Mouse (Mus musculus) urinary bladder, postnatal 4 days (tissue): ENCODE measurements around the gene Hsdl2.
"Not testable (repeated sequence)": the region's sequence is repeated elsewhere in the genome, so short reads cannot be mapped to it uniquely, and the experiment has no call there.

Source experiments
- DNase-seq, 2 experiments: peaks; one replicate each; pipeline ENCODE4 v3.0.0; 2021 to 2022; ENCODE audit warnings: low spot score in 2 of 2

Hsdl2 gene

DNA sequence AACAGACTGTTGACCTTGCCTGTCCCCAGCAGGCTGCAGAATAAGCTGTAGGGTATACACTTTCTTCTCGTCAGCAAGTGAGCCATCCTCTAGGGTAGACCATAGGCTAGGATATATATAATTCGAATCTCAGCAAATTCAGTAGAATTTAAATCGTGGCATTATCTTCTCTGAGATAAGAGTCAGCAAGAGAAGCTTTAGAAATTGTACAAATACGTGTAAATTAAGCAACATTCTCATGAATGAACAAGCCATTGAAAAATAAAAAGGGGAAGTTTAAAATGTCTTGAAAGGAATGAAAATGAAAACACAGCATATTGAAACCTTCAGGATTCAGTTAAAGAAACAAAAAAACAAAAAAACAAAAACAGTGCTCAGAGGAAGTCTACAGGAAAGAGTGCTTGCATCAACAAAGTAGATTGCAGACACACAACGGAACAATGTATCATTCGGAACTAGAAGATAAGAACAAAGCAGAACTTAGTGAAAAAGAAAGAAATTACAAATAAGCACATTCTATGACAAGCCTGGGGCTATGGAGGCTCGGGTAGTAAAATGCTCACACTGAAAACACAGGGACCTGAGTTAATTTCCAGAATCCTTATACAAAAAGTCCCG, 15.7 kb upstream of the Hsdl2 start:
- no peak for DNase-seq

DNA sequence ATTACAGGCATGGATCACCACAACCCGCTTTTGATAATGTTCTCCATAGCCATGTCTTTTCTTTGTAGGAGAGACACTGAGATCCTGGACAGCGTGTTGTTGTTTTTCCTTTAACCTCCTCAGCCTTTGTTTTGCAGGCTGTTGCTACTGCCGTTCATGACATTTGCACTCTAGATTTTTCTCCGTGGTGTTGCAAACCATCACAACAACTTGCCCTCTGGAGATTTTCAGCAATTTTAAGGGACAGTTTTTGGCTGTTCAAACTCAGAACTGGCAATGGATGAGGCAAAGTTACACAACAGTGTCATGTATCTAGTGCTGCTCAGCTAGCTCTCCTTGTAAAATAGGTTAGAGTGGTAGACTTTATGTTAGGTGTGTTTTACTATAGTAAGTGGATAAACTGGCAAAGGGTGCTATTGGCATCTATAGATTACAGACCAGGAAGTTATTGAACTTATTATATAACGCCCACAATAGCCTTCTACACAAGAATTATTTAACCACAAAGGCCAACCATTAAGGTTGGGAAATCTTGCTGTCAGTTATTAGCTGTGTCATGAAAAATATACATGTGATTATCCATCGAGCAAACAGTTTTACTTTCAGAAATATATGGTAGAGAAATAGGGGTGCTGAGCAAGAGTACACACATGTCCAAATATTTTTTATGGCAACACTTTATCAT, 13.6 kb upstream of the Hsdl2 start:
- DNase-seq = no peak

GRCm38 (mm10) chr4:59569538-59569937, 11.8 kb upstream of the Hsdl2 start:
- peak; percentile 47 to 76 for DNase-seq

DNA sequence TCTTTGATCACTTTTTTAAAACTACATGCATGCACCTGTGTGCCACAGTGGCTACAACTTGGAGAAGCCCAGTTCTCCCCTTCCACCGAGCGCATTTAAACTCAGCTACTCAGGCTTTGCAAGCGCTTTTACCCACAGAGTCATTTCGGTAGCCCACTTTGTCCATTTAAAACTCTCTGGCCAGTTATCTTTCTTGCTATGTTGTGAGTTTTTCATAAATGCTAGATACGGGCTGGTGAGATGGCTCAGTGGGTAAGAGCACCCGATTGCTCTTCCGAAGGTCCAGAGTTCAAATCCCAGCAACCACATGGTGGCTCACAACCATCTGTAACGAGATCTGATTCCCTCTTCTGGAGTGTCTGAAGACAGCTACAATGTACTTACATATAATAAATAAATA, 10.8 kb upstream of the Hsdl2 start:
- DNase-seq = not testable (repeated sequence)

- no peak for DNase-seq
Measured at GRCm38 (mm10) chr4:59572521-59573118, 8.7 kb upstream of the Hsdl2 start.

- no peak for DNase-seq
Measured at GRCm38 (mm10) chr4:59575184-59575958, 6.0 kb upstream of the Hsdl2 start.

- DNase-seq = no peak
Measured at GRCm38 (mm10) chr4:59580495-59581281, 675 bp upstream of the Hsdl2 start.

DNA sequence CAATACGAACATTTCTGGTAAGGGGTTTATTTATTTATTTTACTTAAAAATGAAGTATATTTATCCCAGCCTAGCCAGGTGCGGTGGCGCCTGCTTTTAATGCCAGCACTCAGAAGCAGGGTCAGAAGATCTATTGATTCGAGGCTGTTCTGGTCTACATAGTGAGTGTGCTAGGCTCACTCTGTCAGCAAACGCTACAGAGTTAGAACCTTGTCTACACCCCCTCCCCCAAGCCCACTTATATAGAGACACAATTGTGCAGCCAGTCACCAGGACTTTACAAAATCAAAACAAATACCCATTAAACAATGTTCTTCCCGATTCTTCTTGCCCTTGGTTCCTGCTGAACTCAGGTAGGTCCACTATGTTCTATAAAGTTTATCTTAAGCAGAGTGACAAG, 823 bp downstream of the Hsdl2 start:
- DNase-seq = no peak

DNA sequence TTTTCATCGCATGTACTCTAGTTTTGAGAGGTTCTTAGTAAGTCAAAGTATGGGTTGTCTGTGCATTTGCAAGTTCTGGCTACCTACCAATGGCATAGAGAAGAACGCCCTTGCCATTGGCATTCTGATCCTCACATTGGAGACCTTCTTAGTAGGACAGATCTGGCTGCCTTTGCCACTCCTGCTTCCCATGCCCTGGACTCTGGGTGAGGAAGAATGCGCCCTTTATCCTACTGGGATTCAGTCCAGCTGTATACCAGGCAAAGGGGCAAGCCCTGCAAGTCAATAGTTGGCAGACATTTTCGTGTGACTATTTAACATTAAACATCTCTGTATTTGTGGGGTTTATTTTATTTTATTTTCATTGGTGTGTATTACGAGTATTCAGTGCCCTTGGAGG, 3.7 kb downstream of the Hsdl2 start:
- no peak for DNase-seq

- no peak for DNase-seq
Measured at GRCm38 (mm10) chr4:59587215-59587871, 6.0 kb downstream of the Hsdl2 start.

GRCm38 (mm10) chr4:59587872-59588226, 6.5 kb downstream of the Hsdl2 start:
- DNase-seq = no peak

GRCm38 (mm10) chr4:59594614-59595013, 13.3 kb downstream of the Hsdl2 start:
- DNase-seq = no peak

GRCm38 (mm10) chr4:59596556-59596955, 15.2 kb downstream of the Hsdl2 start:
- DNase-seq = no peak

GRCm38 (mm10) chr4:59602704-59603103, 21.3 kb downstream of the Hsdl2 start:
- no peak for DNase-seq

DNA sequence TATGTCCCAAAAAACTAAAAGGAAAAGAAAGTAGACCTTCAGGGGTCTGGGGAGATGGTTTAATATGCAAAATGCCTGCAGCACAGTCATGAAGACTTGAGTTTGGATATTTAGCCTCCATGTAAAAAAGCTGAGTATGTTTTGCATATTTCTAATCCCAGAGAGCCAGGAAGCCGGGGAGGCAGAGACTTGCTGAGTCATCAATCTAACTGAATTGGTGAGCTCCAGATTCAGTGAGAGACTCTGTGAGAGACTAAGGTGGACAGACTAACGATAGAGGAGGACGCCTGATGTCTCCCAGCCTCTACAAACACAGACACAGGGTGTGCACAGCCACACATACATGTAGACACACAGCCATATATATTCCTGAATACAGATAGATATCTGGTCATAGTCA, 23.5 kb downstream of the Hsdl2 start:
- DNase-seq = no peak

- DNase-seq = no peak
Measured at GRCm38 (mm10) chr4:59605501-59605900, 24.1 kb downstream of the Hsdl2 start.

DNA sequence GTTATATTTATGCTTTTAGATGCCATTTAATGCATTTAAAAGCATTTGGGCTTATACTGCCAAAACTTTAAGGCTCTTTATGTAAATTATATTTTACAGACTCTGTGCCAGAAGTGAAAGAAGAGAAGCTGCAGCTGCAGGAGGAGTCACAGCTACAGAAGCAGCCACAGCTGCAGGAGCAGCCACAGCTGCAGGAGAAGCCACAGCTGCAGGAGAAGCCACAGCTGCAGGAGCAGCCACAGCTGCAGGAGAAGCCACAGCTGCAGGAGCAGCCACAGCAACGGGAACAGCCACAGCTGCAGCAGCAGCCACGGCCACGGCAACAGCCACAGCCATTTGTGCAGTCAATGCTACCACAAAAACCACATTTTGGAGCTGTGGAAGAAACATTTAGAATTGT, 29.0 kb downstream of the Hsdl2 start:
- no peak for DNase-seq

DNA sequence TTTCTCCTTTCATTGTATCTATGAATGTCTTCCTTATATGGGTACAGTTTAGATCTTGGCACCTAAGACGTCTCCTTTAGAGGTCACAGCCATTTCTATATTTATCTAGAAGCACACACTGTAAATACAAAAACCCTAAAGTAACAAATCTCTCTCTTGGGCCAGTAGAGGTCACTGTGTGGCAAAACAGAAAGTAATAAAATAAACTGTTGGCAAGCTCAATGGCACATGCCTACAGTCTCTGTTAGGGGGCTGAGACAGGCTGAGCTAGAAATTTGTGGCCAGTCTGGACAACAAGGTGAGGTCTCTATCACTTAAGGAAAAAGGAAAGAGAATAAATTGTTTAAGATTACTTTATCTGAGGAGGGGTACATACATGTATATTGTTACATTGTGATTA, 33.6 kb downstream of the Hsdl2 start:
- DNase-seq = no peak

GRCm38 (mm10) chr4:59619611-59620245, 38.4 kb downstream of the Hsdl2 start:
- DNase-seq = no peak

GRCm38 (mm10) chr4:59625676-59625997, 44.3 kb downstream of the Hsdl2 start:
- DNase-seq = no peak
